Mouse (Mus musculus): ENCODE measurements around the gene Prepl.

Prepl gene

DNA sequence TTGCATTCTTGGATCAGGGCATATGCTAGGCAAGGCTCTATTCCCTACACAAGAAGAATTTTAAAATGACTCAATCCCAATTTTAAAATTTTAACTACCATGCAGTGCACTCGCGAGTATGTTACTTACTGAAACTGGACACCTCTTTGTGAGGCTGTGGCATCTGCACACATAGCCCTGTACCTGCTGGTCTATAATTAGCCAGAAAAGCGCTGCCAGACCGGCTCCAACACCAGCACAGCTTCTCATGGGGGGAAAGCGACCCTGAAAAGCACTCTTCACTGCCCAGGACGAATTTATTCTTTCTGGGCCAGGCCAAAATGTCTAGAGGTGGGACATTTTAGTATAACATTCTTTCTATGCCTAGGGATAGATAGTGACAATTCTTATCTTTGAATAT lies 19.4 kb downstream of the Prepl start:
- DNase-seq: no peak

DNA sequence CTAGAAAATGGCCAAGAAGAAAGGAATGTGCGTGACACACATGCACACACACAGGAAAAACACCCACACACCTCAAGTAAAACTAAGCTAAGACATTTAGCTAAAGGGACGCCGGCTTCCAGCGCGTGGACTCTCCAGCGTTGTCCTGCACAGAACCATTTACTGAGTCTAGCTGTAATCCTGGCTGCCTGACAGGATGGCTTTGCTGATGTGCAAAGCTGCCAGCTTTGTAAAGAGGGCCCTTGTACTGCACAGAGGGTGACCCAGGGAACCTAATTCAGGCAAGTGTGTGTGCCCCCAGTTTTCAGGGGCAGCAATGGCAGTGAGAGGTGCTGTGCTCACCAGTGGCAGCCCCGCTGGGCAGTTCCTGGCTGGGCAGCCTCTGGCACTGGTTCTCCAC lies 22.7 kb downstream of the Prepl start:
- DNase-seq: no peak

DNA sequence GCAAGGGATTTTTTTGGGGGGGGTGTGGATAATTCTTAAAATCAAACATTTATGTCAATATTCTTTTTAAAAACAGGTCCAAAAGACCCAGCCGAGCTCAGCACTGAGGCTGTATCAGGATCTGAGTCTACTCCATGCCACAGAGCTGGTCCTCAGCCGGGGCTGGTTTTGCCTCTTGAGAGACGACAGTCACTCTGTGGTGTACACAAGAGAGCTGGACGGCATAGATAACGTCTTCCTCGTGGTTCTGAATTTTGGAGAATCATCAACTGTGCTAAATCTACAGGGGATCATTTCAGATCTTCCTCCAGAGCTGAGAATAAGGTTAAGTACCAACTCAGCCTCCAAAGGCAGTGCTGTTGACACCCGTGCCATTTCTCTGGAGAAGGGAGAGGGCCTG lies 26.5 kb downstream of the Prepl start:
- DNase-seq: no peak

DNA sequence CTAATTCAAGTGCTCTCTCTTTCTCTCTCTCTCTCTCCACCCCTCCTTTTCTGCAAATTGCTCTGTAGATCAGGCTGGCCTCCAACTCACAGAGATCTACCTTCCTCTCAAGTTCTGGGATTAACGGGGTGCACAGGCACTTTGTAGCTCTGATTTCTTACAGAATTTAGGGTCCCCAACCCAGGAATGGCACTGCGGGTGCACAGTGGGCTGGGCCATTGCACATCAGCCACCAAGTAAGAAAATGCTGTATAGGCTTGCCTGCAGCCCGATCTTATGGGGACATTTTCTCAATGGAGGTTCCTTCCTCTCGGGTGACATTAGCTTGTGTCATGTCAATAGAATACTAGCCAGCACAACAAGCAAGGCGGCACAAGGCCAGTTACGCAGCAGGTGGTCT lies 30.9 kb downstream of the Prepl start:
- DNase-seq: no peak

DNA sequence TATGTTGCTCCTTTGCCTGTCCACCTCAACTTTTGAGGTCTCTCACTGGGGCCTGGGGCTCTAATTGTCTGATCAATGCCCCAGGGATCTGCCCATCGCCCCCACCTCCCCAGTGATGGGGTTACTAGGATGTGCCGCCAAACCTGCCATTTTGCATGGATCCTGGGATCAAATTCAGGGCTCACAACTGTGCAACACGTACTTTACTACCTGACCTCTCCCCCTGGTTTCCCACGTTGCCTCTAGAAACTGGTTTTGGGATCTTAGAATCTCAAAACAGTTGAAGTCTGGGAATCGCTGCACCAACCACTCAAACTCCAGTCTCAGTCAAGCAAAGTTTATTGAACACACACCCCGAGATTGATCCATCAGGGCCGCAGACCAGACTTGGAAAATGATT lies 31.8 kb downstream of the Prepl start:
- DNase-seq: no peak

DNA sequence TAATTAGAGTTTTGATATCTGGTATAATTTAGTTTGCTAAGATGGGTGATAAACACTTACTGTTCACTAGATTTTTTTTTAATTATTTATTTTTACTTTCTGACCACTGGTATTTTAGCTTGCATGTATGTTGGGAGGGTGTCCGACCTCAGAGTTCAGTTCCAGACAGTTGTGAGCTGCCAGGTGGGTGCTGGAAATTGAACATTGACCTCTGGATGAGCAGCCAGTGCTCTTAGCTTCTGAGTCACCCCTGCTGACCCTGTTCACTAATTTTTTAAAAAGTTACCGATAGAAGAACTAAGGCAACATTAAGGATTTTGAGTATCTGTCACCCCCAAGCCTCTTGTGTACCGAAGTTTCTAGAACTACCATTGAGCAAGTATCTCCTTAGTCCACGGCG lies 41.7 kb downstream of the Prepl start:
- DNase-seq: no peak

DNA sequence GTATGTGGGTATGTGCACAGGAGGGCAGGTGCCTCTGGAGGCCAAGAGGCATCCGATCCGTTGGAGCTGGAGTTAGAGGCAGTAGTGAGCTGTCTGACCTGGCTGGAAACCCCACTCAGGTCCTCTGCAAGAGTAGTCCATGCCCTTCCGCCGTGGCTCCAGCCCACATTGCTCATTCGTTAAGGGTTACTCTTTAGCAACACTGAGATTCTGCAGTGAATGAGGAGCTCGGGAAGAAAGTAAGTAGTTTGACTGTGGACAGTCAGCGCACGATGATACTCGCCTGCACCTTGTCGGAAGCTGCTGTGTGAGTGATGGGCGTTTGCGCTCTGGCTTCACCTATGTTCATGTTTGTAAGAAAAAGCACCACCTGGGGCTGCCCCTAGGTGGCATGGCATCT lies 44.9 kb downstream of the Prepl start:
- no peak for DNase-seq

DNA sequence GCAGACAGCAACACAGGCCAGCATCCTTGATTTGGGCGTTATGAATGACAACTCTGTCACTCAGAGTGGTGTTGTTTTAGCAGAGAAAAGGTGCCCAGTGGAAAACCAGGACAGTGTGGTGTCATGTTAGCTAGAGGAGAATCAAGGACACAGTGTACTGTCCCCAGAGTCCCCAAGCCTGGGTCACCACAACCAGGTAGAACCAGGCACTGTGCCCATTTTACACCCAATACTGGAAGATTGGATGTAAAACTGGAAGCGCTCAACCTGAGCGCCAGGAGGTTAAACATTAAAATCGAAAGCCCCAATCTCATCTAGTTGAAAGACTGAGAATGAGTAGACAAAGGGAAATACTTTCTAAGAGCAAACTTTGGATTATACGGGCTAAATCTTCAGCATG lies 45.6 kb downstream of the Prepl start:
- DNase-seq: no peak

DNA sequence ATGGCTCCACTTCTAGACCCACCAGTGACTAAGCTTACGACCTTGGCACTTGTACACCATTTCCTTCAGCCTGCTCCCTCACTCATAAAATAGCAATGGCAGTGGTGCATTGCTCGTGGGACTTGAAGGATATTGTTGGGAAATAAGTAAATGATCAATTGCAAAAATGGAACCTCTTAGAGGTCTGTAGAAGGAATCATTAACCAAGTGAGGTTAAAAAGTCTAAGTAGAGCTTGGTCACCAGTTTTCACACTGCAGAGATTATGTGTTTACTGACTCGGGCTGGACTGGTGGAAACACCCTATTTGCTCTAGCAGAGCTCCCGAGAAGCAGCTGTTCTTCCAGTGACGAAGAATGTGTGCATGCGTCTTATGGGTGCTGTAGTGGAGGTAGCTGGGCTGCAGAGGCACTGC lies 46.6 kb downstream of the Prepl start:
- no peak for DNase-seq

DNA sequence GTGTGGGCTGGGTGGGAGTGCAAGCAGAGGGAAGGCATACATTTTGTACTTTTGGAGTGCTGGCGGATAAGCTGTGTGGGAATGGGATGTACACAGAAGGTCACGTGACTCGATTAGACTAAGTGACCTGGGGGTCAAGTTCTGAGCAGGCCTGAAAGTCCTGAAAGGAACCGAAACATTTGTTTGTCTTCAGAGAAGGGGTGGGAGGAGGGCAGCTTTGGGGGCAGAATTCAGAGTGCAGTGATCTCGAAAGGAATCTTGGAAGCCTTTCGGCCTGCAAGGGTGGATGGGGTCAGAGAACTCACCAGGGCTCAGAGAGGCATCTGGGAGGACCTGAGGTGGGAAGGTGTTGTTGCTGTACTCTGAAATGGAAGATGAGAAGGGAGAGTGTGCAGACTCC lies 47.6 kb downstream of the Prepl start:
- DNase-seq: no peak

DNA sequence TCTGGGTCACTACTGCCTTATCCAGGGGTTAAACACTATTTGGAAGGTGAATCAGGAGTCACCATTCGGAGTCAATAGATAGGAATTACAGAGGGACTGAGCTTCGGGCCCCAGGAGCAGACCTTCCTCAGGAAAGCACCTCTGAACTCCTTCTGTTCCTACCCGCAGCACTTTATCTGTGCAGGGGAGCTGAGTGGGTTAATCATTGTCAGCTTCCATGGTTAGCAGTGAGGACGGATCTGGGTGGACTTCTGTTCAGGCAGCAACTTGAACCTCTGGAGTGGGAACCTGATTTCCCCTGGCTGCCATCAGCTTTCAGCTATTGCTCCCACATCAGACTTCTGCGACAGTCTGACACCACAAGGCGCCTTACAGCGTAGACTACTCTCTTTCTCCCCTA lies 49.1 kb downstream of the Prepl start:
- no peak for DNase-seq

DNA sequence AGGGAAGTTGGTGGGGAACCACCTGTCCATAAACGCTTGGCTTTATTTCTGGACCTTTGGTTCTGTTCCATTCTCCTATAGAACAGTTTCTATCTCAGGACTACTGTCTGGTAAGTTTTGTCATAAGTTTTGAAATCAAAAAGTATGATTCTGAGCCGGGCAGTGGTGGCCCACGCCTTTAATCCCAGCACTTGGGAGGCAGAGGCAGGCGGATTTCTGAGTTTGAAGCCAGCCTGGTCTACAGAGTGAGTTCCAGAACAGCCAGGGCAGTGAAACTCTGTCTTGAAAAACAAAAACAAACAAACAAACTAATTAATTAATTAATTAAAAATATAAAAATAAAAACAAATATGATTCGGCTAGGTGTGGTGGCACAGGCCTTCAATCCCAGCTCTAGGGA lies 51.3 kb downstream of the Prepl start:
- DNase-seq: no peak

DNA sequence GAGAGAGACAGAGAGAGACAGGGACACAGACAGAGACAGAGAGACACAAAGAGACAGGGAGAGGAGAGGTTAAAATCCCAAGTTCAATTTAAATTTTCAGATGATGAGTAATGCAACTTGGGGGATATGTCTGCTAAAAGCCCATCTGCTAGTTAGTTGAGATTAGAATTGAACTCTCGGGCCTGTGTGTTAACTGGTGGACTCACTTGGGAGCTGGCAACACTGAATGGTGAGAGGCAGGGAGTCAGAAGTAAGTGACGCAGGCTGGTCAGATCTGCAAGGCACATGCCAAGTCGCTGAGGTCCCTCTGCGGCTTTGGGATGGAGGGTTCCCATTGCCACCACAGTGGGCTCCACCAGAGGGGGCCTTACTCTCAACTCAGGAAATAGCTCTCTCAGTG lies 51.7 kb downstream of the Prepl start:
- DNase-seq: no peak

DNA sequence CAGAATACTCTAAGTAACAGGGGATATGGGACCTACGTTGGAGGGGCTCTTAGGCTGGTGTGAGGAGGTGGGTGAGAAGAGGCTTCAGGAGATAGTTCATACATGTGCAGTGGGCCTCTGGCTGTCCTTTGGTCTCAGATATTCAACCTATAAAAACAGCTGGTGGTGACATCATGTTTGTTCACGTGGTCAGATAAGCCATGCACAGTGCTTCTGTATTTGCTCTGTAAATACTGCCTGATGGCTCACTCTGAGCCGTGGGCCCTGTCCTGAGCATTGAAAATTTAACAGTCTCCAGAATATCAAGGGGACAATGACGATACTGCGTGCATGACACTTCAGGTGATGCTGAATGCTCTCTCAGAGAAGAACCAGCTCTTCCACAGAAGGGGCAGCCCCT lies 52.2 kb downstream of the Prepl start:
- no peak for DNase-seq

DNA sequence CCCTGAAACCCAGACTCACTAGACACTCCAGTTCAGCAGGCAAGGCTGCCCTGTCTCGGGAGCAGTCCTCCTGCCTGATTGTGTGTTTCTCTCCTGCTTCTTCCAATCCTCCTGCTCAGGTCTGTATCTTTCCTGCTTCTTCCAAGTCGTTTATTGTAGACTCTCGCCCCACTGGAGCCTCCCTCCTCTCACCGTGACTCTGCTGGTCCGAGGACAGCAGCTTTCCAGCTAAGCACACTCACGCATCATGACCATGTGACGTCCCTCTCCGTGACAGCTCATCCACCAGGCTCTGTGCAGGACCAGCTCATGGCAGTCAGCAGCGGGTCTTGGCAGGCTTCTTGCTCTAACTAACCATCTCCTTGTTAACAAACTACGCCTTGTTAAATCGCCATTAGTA lies 56.0 kb downstream of the Prepl start:
- peak; percentile 77 for DNase-seq

DNA sequence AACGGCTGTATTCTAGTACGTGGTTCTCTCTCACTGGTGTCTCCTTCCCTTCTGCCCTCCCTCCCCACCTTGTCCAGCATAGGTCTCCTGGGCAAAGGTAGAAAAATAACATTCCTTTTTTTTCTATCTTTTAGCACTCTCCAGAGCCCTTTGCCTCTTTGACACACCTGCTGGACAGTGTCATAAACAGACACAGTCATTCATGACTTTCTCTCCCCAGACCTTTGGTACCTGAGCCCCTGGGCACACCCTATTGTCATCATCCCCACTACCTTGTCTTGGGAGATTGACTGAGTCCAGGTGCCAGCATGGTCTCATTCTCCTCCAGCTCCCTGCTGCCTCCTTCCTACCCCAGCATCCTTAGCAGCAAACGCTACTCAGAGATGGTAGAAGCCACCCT lies 57.0 kb downstream of the Prepl start:
- no peak for DNase-seq

DNA sequence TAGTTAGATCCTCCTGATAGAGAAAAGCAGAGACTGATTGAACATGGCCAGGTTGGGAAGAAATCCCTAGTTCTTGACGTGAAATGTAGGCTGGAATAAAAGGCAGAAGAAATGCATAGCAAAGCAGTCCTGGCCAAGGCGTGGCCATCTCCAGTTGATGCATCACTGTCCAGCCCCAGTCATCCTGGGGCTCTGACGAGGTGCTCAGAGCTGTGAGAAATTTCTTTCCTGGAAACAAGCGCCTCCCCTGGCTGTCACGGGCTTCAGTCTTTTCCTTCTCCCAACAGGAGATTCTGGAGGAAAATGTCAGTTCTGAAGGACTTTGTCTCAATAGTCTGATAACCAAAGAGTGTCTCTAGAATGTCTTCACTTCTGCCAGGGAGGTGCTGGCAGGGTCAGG lies 59.4 kb downstream of the Prepl start:
- no peak for DNase-seq

DNA sequence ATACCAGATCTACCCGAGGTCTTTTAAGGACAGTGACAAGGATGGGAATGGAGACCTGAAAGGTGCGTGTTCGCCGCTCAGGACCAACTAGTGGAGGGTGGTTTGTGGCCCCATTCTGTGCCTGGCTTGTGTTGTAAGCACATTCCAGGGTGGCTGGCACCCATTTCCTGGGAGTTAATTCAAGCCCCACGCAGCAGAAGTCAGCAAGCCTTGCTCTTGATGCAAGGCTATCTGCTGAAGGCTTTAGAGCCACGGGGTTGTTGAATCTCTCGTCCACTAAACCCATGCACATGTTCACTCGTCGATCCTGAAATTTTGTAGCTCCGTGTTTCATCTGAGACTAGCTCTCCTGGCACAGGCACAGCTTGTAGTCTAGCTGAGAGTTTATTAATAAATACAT lies 61.2 kb downstream of the Prepl start:
- DNase-seq: no peak

DNA sequence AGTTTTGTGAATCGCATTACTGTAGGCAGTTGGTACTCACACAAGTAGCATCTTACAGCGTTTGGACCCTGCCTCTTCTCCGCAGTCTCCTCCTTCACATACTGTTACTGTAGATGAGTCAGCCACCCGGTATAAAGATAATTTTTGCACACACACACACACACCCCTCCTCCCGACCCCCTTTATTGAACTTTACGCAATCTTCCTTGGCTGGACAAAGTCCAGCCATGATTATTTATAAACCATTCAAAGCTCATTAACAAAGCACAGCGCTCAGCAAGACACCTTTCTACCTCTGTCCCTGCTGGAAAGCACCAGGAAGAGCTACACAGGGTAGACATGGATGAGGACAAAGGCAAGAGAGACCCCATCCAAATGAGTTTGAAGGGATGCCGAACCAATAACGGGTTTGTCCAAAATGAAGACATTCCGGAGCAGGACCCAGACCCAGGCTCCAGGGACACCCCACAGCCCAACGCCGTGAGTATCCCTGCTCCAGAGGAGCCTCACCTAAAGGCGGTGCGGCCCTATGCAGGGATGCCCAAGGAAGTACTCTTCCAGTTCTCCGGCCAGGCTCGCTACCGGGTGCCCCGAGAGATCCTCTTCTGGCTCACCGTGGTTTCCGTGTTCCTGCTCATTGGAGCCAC lies 61.8 kb downstream of the Prepl start, which contains the start of gene Slc3a1:
Gene Slc3a1, plus strand, starts transcription at position 284 of the 647 bp plus-strand sequence.
- DNase-seq: no peak

DNA sequence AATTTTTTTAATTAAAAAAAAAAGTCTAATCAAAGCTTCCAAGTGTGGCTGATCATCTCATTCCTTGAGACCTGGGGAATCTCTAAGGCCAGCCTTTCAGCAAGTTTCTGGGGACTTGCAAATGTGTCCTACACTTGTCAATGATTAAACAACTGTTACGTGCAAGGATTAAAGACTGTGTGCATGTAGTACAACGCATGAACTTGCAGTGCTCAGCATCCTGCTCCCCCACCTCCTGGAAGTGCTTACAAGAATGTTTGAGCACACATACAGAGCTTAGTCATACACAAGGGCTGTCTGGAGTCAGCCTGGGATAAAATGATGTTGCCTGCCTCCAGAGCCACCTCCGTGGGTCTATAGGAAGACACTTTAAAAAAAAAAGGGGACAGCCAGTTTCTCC lies 62.8 kb downstream of the Prepl start:
- DNase-seq: no peak

DNA sequence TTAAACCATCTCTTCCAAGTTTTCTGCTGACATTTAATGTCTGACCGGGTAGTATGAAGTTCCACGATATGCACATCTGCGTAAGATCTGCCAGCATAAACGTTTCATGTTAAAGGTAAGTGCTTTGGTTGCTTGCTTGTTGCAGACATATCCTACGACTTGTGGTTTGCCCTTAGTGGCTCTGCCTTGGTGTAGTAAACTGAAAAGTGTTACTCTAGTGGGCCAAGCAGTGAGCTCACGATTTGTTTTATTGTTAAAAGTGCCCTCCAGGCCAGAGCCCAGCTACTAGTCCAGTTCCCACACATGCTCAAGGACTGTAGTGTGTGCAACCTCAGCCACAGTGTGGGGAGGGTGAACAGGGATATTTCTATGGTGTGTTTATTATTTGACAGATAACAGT lies 63.6 kb downstream of the Prepl start:
- no peak for DNase-seq

DNA sequence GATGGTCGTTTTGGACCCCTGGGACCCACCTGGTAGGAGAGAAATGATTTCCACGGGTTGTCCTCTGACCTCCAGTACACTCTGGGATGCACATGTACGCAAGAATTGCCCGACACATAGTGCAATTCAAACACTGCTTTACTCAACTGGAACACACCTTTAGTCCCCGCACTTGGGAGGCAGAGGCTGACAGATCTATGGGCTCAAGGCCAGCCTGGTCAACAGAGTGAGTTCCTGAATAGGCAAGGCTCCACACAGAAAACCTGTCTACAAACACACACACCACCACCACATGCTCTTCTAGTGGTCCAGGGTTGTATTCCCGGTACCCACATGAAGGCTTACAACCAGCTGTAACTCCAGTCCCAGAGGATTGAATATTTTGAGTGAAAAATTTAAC lies 64.9 kb downstream of the Prepl start:
- DNase-seq: no peak

DNA sequence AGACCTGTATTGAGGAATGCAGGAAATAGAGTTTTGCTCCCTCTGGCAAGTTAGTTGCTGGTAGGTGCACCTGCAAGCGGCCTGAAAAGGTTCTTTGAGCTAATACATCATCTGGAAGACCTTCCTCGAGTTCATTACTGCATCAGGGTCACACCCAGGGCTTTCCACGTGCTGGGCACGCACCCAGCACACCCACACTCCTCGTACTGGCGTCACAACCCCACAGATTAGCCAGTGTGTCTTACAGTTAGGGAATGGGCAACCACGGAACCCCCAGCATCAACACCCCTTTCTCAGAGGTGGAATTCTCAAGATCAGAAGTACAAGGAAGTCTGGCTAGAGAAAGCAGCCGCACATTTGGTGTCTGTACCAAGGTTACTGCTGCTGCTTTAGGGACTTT lies 65.8 kb downstream of the Prepl start:
- DNase-seq: no peak

DNA sequence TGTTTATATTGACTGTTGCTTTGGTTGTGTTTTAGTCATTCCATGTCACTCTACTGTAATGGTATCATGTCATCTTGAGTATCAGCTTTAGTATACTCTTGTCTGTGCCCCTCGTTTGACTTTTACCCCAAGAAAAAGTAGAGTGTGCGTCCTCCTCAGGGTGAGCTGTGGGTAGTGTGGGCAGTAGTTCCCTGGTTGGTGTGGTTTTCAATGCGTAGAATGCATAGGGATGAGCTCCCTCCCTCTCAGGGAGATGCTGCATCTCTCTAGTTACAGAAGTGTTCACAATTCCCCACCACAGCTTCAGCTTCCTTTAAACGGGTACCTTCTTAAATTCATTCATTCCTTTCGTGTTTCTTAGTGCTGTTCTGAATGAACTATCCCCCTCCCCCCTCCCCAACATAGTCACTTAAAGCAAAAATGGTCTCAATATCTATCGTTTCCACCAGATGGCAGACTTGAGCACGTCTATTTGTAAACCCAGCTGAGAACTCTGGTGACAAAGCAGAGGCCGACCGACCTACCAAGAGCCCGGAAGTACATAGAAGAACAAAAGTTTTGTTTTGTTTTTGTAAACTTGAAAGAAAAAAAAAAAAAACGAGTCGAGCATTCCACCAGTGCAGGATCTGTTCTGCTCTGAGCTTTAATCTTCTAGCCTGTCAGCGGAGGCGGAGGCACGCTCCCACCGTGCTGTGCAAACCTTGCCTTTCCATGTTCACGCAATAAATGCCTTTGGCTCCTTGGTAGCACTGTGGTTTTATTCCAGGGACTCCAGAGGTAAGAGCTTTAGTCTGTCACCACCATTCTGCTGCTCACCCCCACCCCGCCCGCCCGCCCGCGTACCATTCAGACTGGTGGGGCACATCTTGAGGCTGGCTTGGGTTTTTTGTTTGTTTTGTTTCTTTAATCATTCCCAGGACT lies 66.5 kb downstream of the Prepl start:
- peak; percentile 89 for DNase-seq

DNA sequence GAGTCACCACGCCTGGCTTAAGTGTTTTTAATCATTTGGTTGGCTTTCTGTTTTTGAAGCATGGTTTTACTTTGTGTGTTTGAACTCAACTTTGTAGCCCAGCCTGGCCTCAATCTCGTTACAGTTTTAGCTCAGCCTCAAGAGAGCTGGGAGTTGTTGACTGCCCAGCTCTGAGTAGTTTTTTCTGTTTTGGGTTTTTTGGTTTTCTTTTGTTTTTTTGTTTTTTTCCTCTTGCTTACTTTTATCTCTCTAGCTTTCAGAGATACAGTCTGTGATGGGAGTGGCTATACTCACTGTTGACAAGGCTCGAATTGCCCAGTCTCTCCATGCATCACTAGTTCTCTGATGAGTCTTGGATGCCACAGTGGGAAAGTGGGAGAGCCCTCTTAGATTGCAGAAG lies 69.7 kb downstream of the Prepl start:
- DNase-seq: no peak
